ENCODE assay signal across 8 mouse cellular contexts in the genomic region with DNA sequence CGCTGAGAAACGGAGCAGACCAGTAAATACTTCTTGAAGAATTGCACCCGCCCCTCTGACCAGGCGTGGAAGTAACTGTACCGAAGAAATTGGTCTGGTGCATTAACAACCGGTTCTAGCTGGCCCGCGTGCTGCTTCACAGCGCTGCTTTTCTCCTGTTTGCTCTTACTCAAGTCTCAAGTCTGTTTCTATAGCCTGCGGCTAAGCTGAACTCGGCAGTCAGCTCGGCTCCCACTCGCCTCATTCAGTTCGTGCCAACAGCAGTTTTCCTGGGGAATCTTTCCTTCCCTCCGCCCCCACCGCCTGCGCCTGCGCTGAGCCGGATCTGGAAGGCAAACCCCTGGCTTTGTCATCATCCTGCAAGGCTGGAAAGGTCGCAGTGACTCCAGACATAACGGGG. TPM values are rescaled to one million over a fixed set of nuclear protein-coding genes. Genes with fewer than 3 reads are reported as not detected.
DNase-seq lines count a peak whose midpoint lies in the region; ATAC-seq and TF ChIP-seq lines count a peak whose summit lies in the region.

No protein-coding gene starts in this region.

- peak overlapping the region; percentile 40 for H3K4me2 ChIP-seq in embryonic facial prominence, embryonic 12.5 days (replicated peaks)
- H3K4me2 ChIP-seq in intestine, postnatal 0 days (replicated peaks; ENCODE audit: low read depth), result peak overlapping the region; percentile 60
- H3K4me2 ChIP-seq in midbrain, embryonic 15.5 days, result peak overlapping the region; percentile 39

- peak overlapping the region; percentile 41 for H3K27ac ChIP-seq in embryonic facial prominence, embryonic 12.5 days
- no peak overlapping the region for H3K27ac ChIP-seq in intestine, postnatal 0 days (ENCODE audit: low read depth, low read length)
- peak overlapping the region; percentile 82 for H3K27ac ChIP-seq in limb, embryonic 10.5 days
- H3K27ac ChIP-seq in midbrain, embryonic 15.5 days, result peak overlapping the region; percentile 60; the same call in 1 of the 2 replicates

- no peaks in the 10 kb centered on the region for H3K27me3 ChIP-seq in embryonic facial prominence, embryonic 12.5 days
- no peaks in the 10 kb centered on the region for H3K27me3 ChIP-seq in intestine, postnatal 0 days (replicated peaks; ENCODE audit: control insufficient read depth, insufficient read depth, low read length)
- peaks cover 21% of the 10 kb centered on the region for H3K27me3 ChIP-seq in limb, embryonic 10.5 days (ENCODE audit: low read depth, poor library complexity, severe bottlenecking)
- H3K27me3 ChIP-seq in midbrain, embryonic 15.5 days (replicated peaks), result 0 out of 2 replicates have a peak, but pooled peaks cover 2% of the 10 kb centered on the region

- WGBS in embryonic facial prominence, embryonic 12.5 days, result 18% methylated on average over 21 of the region's 21 CpGs
- 16% methylated on average over 21 of the region's 21 CpGs for WGBS in intestine, postnatal 0 days
- WGBS in limb, embryonic 10.5 days, result 21% methylated on average over 21 of the region's 21 CpGs
- 16% methylated on average over 21 of the region's 21 CpGs for WGBS in midbrain, embryonic 15.5 days

- no peak; the same call in 1 of the 2 replicates for ATAC-seq in embryonic facial prominence, embryonic 12.5 days (ENCODE audit: insufficient number of reproducible peaks, insufficient read depth, low FRiP score, low TSS enrichment)
- no peak for ATAC-seq in intestine, postnatal 0 days
- peak; percentile 62 for ATAC-seq in midbrain, embryonic 15.5 days (replicated peaks)

- H3K9ac ChIP-seq in embryonic facial prominence, embryonic 12.5 days, result 0 out of 2 replicates have a peak overlapping the region, but pooled peaks have one; percentile 24
- H3K9ac ChIP-seq in intestine, postnatal 0 days (ENCODE audit: low read depth, low read length), result 0 out of 2 replicates have a peak overlapping the region, but pooled peaks have one; percentile 13
- H3K9ac ChIP-seq in midbrain, embryonic 15.5 days, result no peak overlapping the region; the same call in 1 of the 2 replicates

- peak overlapping the region; percentile 15; the same call in 1 of the 2 replicates for H3K4me3 ChIP-seq in embryonic facial prominence, embryonic 12.5 days
- peak overlapping the region; percentile 33 for H3K4me3 ChIP-seq in intestine, postnatal 0 days (ENCODE audit: low read depth, low read length)
- H3K4me3 ChIP-seq in limb, embryonic 10.5 days, result peak overlapping the region; percentile 39
- peak overlapping the region; percentile 22 for H3K4me3 ChIP-seq in midbrain, embryonic 15.5 days

- no peak for TF ChIP-seq CTCF in intestine, postnatal 0 days (IDR thresholded peaks at IDR 0.05; ENCODE audit: low read depth)

- no peaks in the 10 kb centered on the region for H3K36me3 ChIP-seq in embryonic facial prominence, embryonic 12.5 days
- no peaks in the 10 kb centered on the region for H3K36me3 ChIP-seq in intestine, postnatal 0 days (ENCODE audit: control insufficient read depth, insufficient read depth)
- no peaks in the 10 kb centered on the region for H3K36me3 ChIP-seq in limb, embryonic 10.5 days
- no peaks in the 10 kb centered on the region for H3K36me3 ChIP-seq in midbrain, embryonic 15.5 days (replicated peaks)

- peaks cover 20% of the 10 kb centered on the region for H3K4me1 ChIP-seq in embryonic facial prominence, embryonic 12.5 days
- H3K4me1 ChIP-seq in intestine, postnatal 0 days (replicated peaks; ENCODE audit: control insufficient read depth, insufficient read depth, low read length), result no peaks in the 10 kb centered on the region
- peaks cover 37% of the 10 kb centered on the region for H3K4me1 ChIP-seq in limb, embryonic 10.5 days
- peaks cover 32% of the 10 kb centered on the region for H3K4me1 ChIP-seq in midbrain, embryonic 15.5 days

- peak; percentile 87 to 94 for DNase-seq in adrenal gland, adult (ENCODE audit: inconsistent age in 2 of 2, low spot score in 1 of 2)
- peak; percentile 36 for DNase-seq in gonadal fat pad, adult 2 months (ENCODE audit: low read depth)
- peak; percentile 70 for DNase-seq in limb, embryonic 10.5 days (ENCODE audit: low spot score)
- peak; percentile 74 for DNase-seq in testis, postnatal 10 days (ENCODE audit: low spot score)
- DNase-seq in thymus, postnatal 36 days, result no peak

- H3K9me3 ChIP-seq in embryonic facial prominence, embryonic 12.5 days, result no peaks in the 10 kb centered on the region
- H3K9me3 ChIP-seq in intestine, postnatal 0 days (ENCODE audit: control insufficient read depth), result no peaks in the 10 kb centered on the region
- H3K9me3 ChIP-seq in limb, embryonic 10.5 days (replicated peaks), result no peaks in the 10 kb centered on the region
- no peaks in the 10 kb centered on the region for H3K9me3 ChIP-seq in midbrain, embryonic 15.5 days

RNA-seq across cellular contexts. Expression of a gene that starts 14.3 kb away (rescaled TPM):
- 82.4 and 84.9 TPM in 2 replicates for polyA plus RNA-seq in embryonic facial prominence, embryonic 12.5 days (2016; fragmentation: Nextera tagmentation; extraction: Ambion mirVana)
- 8.3 and 13.0 TPM in 2 replicates for polyA plus RNA-seq in gonadal fat pad, adult 2 months (2012; rRNA removed)
- 21.2 and 26.7 TPM in 2 replicates for polyA plus RNA-seq in intestine, postnatal 0 days (2015; fragmentation: Nextera tagmentation; extraction: Ambion mirVana)
- 63.0 and 74.2 TPM in 2 replicates for polyA plus RNA-seq in limb, embryonic 10.5 days (2016; fragmentation: Nextera tagmentation; extraction: Ambion mirVana)
- 101 and 102 TPM in 2 replicates for polyA plus RNA-seq in midbrain, embryonic 15.5 days (2015; fragmentation: Nextera tagmentation; extraction: Ambion mirVana)

Comparison
In these comparisons a context has a peak if more than half of its experiments do, and no peak if none do; other contexts are left out.
1. DNase-seq: peak in adrenal gland, adult (2 of 2), gonadal fat pad, adult 2 months (single experiment), limb, embryonic 10.5 days (single experiment) and testis, postnatal 10 days (single experiment); none in thymus, postnatal 36 days (0 of 2).
2. Peak in every context shown above with its lines, with median percentiles within 50 percentile points of each other: H3K4me2 ChIP-seq and H3K4me3 ChIP-seq.